Mouse (Mus musculus): ENCODE results near the gene Mmp25. TPM values are rescaled to one million over a fixed set of nuclear protein-coding genes. Genes with fewer than 3 reads are reported as not detected.

Mmp25 gene
- polyA plus RNA-seq, 1 experiment from 2014 or later = 0.63 TPM

GRCm38 (mm10) chr17:23679127-23679835 lies 34.2 kb upstream of the Mmp25 start, which contains the start of gene Cldn6:
Gene Cldn6 (plus strand): TSS chr17:23679249.
- H3K36me3 ChIP-seq (ENCODE audit: control insufficient read depth, insufficient read depth, low read length) = no peaks in the 10 kb centered on the region
- H3K9me3 ChIP-seq (ENCODE audit: control insufficient read depth, low read length) = no peaks in the 10 kb centered on the region
- H3K4me1 ChIP-seq (ENCODE audit: control insufficient read depth, insufficient read depth, low read length) = peaks cover 38% of the 10 kb centered on the region
- DNase-seq (ENCODE audit: low spot score) (peak; percentile 29), ATAC-seq (ENCODE audit: insufficient number of reproducible peaks, low FRiP score, low TSS enrichment, low read depth) (no peak)
- WGBS = 3% methylated on average over 36 of the region's 38 CpGs
- no peak within 1 kb of the TSS for H3K9ac ChIP-seq (ENCODE audit: low read length)
- H3K27ac ChIP-seq (replicated peaks; ENCODE audit: low read depth, low read length) = no peak within 1 kb of the TSS
- H3K27me3 ChIP-seq (ENCODE audit: control insufficient read depth, insufficient read depth, low read length) = peaks cover 64% of the 10 kb centered on the region
- H3K4me2 ChIP-seq (ENCODE audit: low read depth, severe bottlenecking) = peak within 1 kb of the TSS; percentile 41
- peak within 1 kb of the TSS; percentile 23 for H3K4me3 ChIP-seq (ENCODE audit: low read depth, low read length)

- H3K9ac ChIP-seq (ENCODE audit: low read length) = peak within 1 kb of the TSS; percentile 8; the same call in 1 of the 2 replicates
- H3K27ac ChIP-seq (replicated peaks; ENCODE audit: low read depth, low read length) = no peak within 1 kb of the TSS
- H3K4me3 ChIP-seq (ENCODE audit: low read depth, low read length) = peak within 1 kb of the TSS; percentile 39
- WGBS = 1% methylated on average over 34 of the region's 34 CpGs
- H3K36me3 ChIP-seq (ENCODE audit: control insufficient read depth, insufficient read depth, low read length) = no peaks in the 10 kb centered on the region
- no peaks in the 10 kb centered on the region for H3K9me3 ChIP-seq (ENCODE audit: control insufficient read depth, low read length)
- H3K4me1 ChIP-seq (ENCODE audit: control insufficient read depth, insufficient read depth, low read length) = peaks cover 29% of the 10 kb centered on the region
- H3K4me2 ChIP-seq (ENCODE audit: low read depth, severe bottlenecking) = peak within 1 kb of the TSS; percentile 70
- no peak for ATAC-seq (ENCODE audit: insufficient number of reproducible peaks, low FRiP score, low TSS enrichment, low read depth)
- DNase-seq (ENCODE audit: low spot score) = peak; percentile 86
- H3K27me3 ChIP-seq (ENCODE audit: control insufficient read depth, insufficient read depth, low read length) = peaks cover 52% of the 10 kb centered on the region
These were observed 32.2 kb upstream of the Mmp25 start, which contains the start of gene Tnfrsf12a for GRCm38 (mm10) chr17:23677236-23677679. Gene Tnfrsf12a (minus strand): TSS chr17:23677468.

DNA sequence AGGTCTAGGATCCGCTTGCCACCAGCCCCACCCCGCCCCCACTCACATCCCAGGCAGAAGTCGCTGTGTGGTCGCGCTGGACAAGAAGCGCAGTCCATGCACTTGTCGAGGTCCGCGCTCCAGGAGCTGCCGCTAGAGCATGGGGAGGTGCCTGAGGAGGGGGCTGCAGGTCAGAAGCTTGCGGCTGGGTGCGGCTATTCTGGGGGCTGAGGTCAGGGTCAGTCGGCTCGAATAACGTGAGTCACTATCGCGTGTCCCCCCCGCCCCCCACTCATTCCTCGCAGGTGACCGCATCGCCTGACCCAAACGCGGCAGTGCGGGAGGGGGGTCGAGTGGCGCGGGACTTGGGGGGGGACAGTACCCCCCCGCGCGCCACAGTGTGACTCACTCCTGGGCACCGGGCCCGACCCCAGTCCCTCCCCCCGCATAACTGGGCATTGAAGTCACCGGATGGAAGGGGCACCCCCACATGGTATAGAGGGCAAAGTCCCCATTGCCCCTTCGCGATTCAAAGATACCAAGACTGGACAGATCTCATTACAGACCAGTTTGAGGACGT lies 31.5 kb upstream of the Mmp25 start:
- no peaks in the 10 kb centered on the region for H3K9me3 ChIP-seq (ENCODE audit: control insufficient read depth, low read length)
- ATAC-seq (ENCODE audit: insufficient number of reproducible peaks, low FRiP score, low TSS enrichment, low read depth) (no peak), DNase-seq (ENCODE audit: low spot score) (peak; percentile 52)
- H3K4me1 ChIP-seq (ENCODE audit: control insufficient read depth, insufficient read depth, low read length) = peaks cover 29% of the 10 kb centered on the region
- WGBS = 1% methylated on average over 36 of the region's 37 CpGs
- H3K4me2 ChIP-seq (ENCODE audit: low read depth, severe bottlenecking) = peak overlapping the region; percentile 70
- peak overlapping the region; percentile 39 for H3K4me3 ChIP-seq (ENCODE audit: low read depth, low read length)
- no peak overlapping the region; the same call in 1 of the 2 replicates for H3K9ac ChIP-seq (ENCODE audit: low read length)
- no peaks in the 10 kb centered on the region for H3K36me3 ChIP-seq (ENCODE audit: control insufficient read depth, insufficient read depth, low read length)
- no peak overlapping the region for H3K27ac ChIP-seq (replicated peaks; ENCODE audit: low read depth, low read length)
- peaks cover 48% of the 10 kb centered on the region for H3K27me3 ChIP-seq (ENCODE audit: control insufficient read depth, insufficient read depth, low read length)

- no peak overlapping the region for H3K27ac ChIP-seq (replicated peaks; ENCODE audit: low read depth, low read length)
- no peak for ATAC-seq (ENCODE audit: insufficient number of reproducible peaks, low FRiP score, low TSS enrichment, low read depth)
- no peak overlapping the region for H3K9ac ChIP-seq (ENCODE audit: low read length)
These were observed 30.6 kb upstream of the Mmp25 start for GRCm38 (mm10) chr17:23675564-23676281.

DNA sequence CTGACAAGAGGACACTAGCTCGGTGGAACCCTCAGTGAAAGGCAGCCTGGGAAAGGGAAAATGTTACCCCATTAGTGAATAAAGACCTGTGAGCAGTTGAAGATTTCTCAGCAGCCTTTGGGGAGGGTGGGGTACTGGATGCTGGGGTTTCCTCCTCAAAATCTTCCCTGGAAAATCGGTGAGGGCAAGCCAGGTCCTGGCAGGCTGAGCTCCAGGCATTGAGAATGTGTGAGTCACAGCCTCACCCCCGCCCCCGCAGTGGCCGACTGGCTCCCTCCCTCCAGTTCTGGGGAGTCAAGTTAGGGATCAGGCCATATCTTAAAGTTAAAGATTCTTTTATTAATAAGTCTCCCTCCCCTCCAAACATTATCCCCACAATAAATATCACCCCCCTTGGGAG lies 30.1 kb upstream of the Mmp25 start:
- H3K4me1 ChIP-seq (ENCODE audit: control insufficient read depth, insufficient read depth, low read length) = peaks cover 29% of the 10 kb centered on the region
- H3K27ac ChIP-seq (replicated peaks; ENCODE audit: low read depth, low read length) = no peak overlapping the region

More at GRCm38 (mm10) chr17:23675564-23676281, 30.6 kb upstream of the Mmp25 start:
- Histone ChIP-seq H3K36me3 (ENCODE audit: control insufficient read depth, insufficient read depth, low read length) (no peaks in the 10 kb centered on the region), H3K4me3 (ENCODE audit: low read depth, low read length) (peak overlapping the region; percentile 39; the same call in 1 of the 2 replicates), H3K4me2 (ENCODE audit: low read depth, severe bottlenecking) (peak overlapping the region; percentile 70), H3K27me3 (ENCODE audit: control insufficient read depth, insufficient read depth, low read length) (peaks cover 39% of the 10 kb centered on the region), H3K4me1 (ENCODE audit: control insufficient read depth, insufficient read depth, low read length) (peaks cover 29% of the 10 kb centered on the region), H3K9me3 (ENCODE audit: control insufficient read depth, low read length) (no peaks in the 10 kb centered on the region)
- peak; percentile 55 for DNase-seq (ENCODE audit: low spot score)
- WGBS = 10% methylated on average over 15 of the region's 15 CpGs

GRCm38 (mm10) chr17:23674271-23674952 lies 29.3 kb upstream of the Mmp25 start:
- Histone ChIP-seq H3K27ac (replicated peaks; ENCODE audit: low read depth, low read length) (no peak overlapping the region), H3K27me3 (ENCODE audit: control insufficient read depth, insufficient read depth, low read length) (peaks cover 26% of the 10 kb centered on the region), H3K9ac (ENCODE audit: low read length) (peak overlapping the region; percentile 41; the same call in 1 of the 2 replicates), H3K4me3 (ENCODE audit: low read depth, low read length) (peak overlapping the region; percentile 55), H3K4me2 (ENCODE audit: low read depth, severe bottlenecking) (peak overlapping the region; percentile 76), H3K36me3 (ENCODE audit: control insufficient read depth, insufficient read depth, low read length) (peaks cover 3% of the 10 kb centered on the region; the same call in 1 of the 2 replicates), H3K4me1 (ENCODE audit: control insufficient read depth, insufficient read depth, low read length) (peaks cover 27% of the 10 kb centered on the region), H3K9me3 (ENCODE audit: control insufficient read depth, low read length) (no peaks in the 10 kb centered on the region)
- no peak for ATAC-seq (ENCODE audit: insufficient number of reproducible peaks, low FRiP score, low TSS enrichment, low read depth)
- DNase-seq (ENCODE audit: low spot score) = no peak
- 35% methylated on average over 9 of the region's 9 CpGs for WGBS

More for the DNA sequence above, 30.1 kb upstream of the Mmp25 start:
- Histone ChIP-seq H3K9me3 (ENCODE audit: control insufficient read depth, low read length) (no peaks in the 10 kb centered on the region), H3K4me3 (ENCODE audit: low read depth, low read length) (no peak overlapping the region), H3K4me2 (ENCODE audit: low read depth, severe bottlenecking) (0 out of 2 replicates have a peak overlapping the region, but pooled peaks have one; percentile 70), H3K9ac (ENCODE audit: low read length) (no peak overlapping the region), H3K36me3 (ENCODE audit: control insufficient read depth, insufficient read depth, low read length) (peaks cover under 1% of the 10 kb centered on the region; the same call in 1 of the 2 replicates), H3K27me3 (ENCODE audit: control insufficient read depth, insufficient read depth, low read length) (peaks cover 34% of the 10 kb centered on the region)
- no peak for DNase-seq (ENCODE audit: low spot score)
- no peak for ATAC-seq (ENCODE audit: insufficient number of reproducible peaks, low FRiP score, low TSS enrichment, low read depth)
- 26% methylated on average over 5 of the region's 5 CpGs for WGBS

DNA sequence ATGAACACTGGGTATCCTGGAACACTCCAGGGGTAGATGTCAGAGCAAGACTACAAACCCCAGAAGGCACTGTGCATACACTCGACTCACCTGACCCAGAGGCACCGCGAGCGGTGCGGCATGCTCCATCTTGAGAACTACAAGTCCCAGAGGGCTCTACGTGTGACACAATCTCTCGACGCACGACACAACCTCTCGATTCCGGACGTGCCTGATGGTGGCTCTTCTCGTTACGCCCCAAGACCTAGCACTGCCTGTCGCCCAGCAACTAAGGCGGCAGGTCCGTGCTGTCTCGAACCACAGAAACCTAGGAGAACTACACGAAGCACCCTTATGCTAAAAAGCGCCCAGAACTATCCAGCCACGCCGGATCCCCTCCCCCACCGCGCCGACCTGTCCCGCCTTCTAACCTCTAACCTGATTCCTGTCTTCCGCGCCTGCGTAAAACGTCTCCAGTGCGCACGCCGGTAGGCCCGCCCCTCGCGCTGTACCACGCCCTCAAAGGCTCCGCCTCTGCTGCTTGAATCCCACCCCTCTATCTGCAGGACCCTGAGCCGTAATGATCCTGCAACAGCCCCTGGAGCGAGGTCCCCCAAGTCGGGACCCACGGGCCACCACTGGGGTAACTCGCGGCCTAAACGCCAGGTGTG lies 28.5 kb upstream of the Mmp25 start, which contains the start of the genes Hcfc1r1 and Thoc6:
Hcfc1r1 (plus strand) TSS at position 173 of the 650 bp plus-strand sequence.
Thoc6 (minus strand) TSS at position 459 of the 650 bp plus-strand sequence.
- Histone ChIP-seq H3K27me3 (ENCODE audit: control insufficient read depth, insufficient read depth, low read length) (peaks cover 18% of the 10 kb centered on the region), H3K27ac (replicated peaks; ENCODE audit: low read depth, low read length) (no peak within 1 kb of the TSS; the same call in 1 of the 2 replicates), H3K4me2 (ENCODE audit: low read depth, severe bottlenecking) (peak within 1 kb of the TSS; percentile 76), H3K36me3 (ENCODE audit: control insufficient read depth, insufficient read depth, low read length) (peaks cover 6% of the 10 kb centered on the region), H3K4me3 (ENCODE audit: low read depth, low read length) (peak within 1 kb of the TSS; percentile 55), H3K4me1 (ENCODE audit: control insufficient read depth, insufficient read depth, low read length) (peaks cover 23% of the 10 kb centered on the region), H3K9ac (ENCODE audit: low read length) (peak within 1 kb of the TSS; percentile 61), H3K9me3 (ENCODE audit: control insufficient read depth, low read length) (no peaks in the 10 kb centered on the region)
- DNase-seq (ENCODE audit: low spot score) (peak; percentile 94), ATAC-seq (ENCODE audit: insufficient number of reproducible peaks, low FRiP score, low TSS enrichment, low read depth) (peak; percentile 91)
- WGBS = under 1% methylated on average over 45 of the region's 45 CpGs
